Mouse (Mus musculus) common myeloid progenitor, adult 5-6 weeks (primary cell): ENCODE measurements around the gene Stpg3. TPM values are rescaled to one million over a fixed set of nuclear protein-coding genes. Genes with fewer than 3 reads are reported as not detected.

Source experiments
- ATAC-seq: replicated peaks from 2 replicates; pipeline ENCODE4 v1.8.0; 2016; ENCODE audit warnings: low read depth, mild to moderate bottlenecking, moderate TSS enrichment, inconsistent platforms; ENCODE audit not compliant: poor library complexity, severe bottlenecking
- total RNA-seq: library from RNA; stranded (forward); fragments of 200-1000, 187-1606 nt; gene quantifications from 2 replicates; pipeline ENCODE4 v1.2.3, GENCODE M21; 2017

Gene Stpg3
- total RNA-seq, 1 experiment from 2014 or later: not detected

GRCm38 (mm10) chr2:25217666-25218065, 3.2 kb upstream of the Stpg3 start:
- ATAC-seq: no peak

GRCm38 (mm10) chr2:25213266-25213865, 1.1 kb downstream of the Stpg3 start:
- ATAC-seq: no peak

- peak; percentile 96 for ATAC-seq
Observed at GRCm38 (mm10) chr2:25211121-25211670, 3.2 kb downstream of the Stpg3 start, which contains the start of gene Nelfb. Gene Nelfb, minus strand, starts transcription at chr2:25211489.

- no peak for ATAC-seq
Observed at GRCm38 (mm10) chr2:25210686-25211085, 3.8 kb downstream of the Stpg3 start.

- no peak for ATAC-seq
Observed at GRCm38 (mm10) chr2:25207593-25207992, 6.8 kb downstream of the Stpg3 start.

- ATAC-seq: peak; percentile 73; the same call in 1 of the 2 replicates
Observed at GRCm38 (mm10) chr2:25203631-25204214, 10.7 kb downstream of the Stpg3 start.

GRCm38 (mm10) chr2:25200631-25201030, 13.8 kb downstream of the Stpg3 start:
- ATAC-seq: no peak

GRCm38 (mm10) chr2:25197946-25198345, 16.5 kb downstream of the Stpg3 start:
- no peak for ATAC-seq

GRCm38 (mm10) chr2:25197191-25197590, 17.2 kb downstream of the Stpg3 start:
- no peak for ATAC-seq

- peak; percentile 67 for ATAC-seq
Observed at GRCm38 (mm10) chr2:25196172-25196954, 18.1 kb downstream of the Stpg3 start, which contains the start of gene Tor4a. Gene Tor4a, minus strand, starts transcription at chr2:25196886.

- peak; percentile 9; the same call in 1 of the 2 replicates for ATAC-seq
Observed at GRCm38 (mm10) chr2:25195211-25196156, 19.0 kb downstream of the Stpg3 start.

GRCm38 (mm10) chr2:25194486-25195171, 19.8 kb downstream of the Stpg3 start:
- ATAC-seq: 0 out of 2 replicates have a peak, but pooled peaks have one; percentile 5

GRCm38 (mm10) chr2:25194006-25194405, 20.4 kb downstream of the Stpg3 start:
- no peak for ATAC-seq

- peak; percentile 57 for ATAC-seq
Observed at GRCm38 (mm10) chr2:25193330-25193770, 21.1 kb downstream of the Stpg3 start.

- ATAC-seq: no peak
Observed at GRCm38 (mm10) chr2:25187841-25188240, 26.6 kb downstream of the Stpg3 start.

- no peak for ATAC-seq
Observed at GRCm38 (mm10) chr2:25186575-25186930, 27.9 kb downstream of the Stpg3 start.

GRCm38 (mm10) chr2:25185625-25186574, 28.5 kb downstream of the Stpg3 start:
- ATAC-seq: peak; percentile 43

GRCm38 (mm10) chr2:25184496-25184895, 29.9 kb downstream of the Stpg3 start:
- no peak for ATAC-seq
